Mouse (Mus musculus) cerebellum, adult (tissue): ENCODE data around the gene Rbm17.
"Not testable (repeated sequence)": the region's sequence is repeated elsewhere in the genome, so short reads cannot be mapped to it uniquely, and the experiment has no call there.

ENCODE experiments used
- ATAC-seq: cut with Nextera tagmentation; 2 replicates; pipeline ENCODE4 v1.9.2; 2017; ENCODE audit warnings: mild to moderate bottlenecking, moderate library complexity, mixed read lengths; ENCODE audit not compliant: insufficient number of reproducible peaks, low FRiP score, low TSS enrichment

Rbm17 gene

DNA sequence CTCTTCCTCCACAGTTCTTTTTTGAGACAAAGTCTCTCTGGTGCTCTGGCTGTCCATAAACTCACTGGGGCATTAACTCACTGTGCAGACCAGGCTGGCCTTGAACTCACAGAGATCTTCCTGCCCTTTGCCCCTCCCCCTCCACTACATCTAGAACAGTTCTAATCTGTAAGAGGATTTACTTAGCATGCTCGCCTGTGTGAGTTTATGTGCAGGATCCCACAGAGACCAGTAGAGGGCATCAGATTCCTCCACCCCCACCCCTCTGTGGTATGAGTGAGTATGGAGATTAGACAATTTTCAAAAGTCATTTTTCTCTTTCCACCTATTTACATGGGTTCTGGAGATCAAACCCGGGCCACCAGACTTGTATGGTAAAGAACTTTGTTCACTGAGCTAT is 56.3 kb downstream of the Rbm17 start:
- no peak for ATAC-seq

DNA sequence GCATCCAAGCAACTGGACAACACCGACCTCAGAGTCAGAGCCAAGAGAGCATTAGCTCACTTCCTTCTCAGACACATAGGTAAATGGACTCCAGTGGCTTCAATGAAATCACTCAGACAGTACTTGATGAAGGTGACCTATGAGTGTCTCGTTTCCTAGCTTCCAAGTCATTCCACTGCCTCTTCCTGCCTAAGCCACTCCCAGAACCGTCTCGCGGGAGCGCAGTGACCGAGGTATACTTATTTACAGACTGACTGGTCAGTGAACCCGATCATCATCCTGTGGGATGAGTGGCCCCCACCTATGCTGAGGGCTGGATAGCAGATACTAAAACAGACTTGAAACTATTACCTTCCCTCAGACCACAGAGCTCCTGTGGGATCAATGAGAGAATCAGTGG is 57.9 kb downstream of the Rbm17 start:
- no peak for ATAC-seq

DNA sequence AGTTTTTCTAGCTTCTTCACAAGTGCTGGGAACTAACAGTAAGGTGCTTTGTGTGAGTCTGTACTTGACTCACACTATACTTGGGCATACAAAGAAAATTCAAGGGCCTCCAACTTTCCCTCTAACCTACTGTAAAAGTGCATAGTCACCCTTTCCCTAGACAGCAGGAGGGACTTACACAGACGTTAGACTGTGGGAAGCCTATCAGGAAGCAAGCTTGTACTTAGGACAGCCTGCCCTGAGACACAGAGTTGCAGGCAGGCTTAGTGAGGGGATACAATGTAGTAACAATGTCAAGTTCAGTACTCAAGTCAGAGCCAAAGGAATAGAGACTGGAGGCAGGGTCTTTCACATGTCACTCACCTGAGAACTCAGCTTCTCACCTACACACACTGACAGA is 58.6 kb downstream of the Rbm17 start:
- no peak for ATAC-seq

DNA sequence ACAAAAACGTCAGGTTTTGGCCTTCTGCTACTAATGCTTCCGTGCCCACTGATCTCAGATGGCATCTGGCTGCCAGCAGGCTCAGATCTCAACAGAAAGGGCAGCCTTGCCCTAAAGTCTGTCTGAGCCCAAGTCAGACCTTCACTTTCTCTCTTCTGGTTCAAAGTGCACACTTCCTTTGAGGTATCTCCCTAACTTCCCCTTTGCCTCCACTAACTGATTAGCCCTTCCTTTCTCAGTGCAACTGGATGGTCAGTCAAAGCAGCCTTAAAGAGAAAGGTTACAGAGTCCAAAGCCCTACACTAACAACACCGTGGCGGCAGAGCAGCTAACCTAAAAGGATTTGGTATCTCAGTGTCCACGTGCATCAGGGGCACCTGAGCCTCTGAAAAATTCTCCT is 59.6 kb downstream of the Rbm17 start:
- no peak for ATAC-seq

DNA sequence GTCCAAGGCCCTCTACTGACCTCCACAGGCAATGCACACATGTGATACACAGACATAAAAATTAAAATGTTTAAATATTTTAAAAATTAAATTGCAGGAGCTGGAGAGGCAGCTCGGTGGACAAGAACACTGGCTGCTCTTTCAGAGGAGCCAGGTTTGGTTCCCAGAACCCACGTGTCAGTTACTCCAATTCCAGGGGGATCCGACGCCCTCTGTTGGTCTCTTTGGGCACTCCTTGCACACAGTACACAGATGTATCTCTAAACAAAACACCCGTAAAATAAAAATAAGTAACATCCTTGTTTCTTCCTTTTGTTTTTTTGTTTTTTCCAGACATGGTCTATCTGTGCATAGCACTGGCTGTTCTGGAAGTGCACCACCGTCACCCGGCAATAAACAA is 60.8 kb downstream of the Rbm17 start:
- ATAC-seq = no peak

DNA sequence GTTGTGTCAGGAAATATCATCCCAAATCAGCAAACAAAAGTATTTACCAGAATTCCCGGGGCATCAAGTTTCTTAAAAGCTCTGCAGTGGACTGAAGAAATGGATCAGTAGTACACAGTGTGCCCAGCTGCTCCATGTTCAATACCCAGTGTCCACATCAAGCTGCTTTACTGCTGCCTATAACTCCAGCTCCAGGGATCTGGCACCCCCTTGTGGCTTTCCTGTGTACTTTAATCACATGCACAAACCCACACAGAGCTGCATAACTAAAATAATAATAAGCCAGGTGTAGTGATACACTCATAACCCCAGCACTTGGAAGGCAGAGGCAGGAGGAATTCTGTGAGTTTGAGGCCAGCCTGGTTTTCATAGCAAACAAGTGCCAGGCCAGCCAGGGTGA is 61.3 kb downstream of the Rbm17 start:
- ATAC-seq = peak; percentile 87

DNA sequence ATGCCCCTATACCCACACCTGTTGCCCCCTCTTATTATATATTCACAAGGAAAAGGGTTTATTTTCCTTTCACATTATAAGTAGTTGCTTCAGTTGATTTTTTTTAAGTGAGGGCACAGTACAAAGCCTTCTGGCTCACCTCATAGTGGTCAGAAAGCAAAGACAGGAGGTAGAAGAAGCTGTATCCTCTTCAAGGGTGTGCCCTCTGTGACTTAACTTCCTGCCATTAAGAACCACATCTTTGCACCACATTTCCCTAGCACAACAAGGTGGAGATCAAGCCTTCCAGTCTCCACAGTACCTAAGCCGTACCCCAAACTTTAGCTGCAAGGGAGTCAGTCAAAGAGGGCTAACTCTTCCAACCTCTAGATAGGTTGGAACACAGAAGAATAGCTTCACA is 61.8 kb downstream of the Rbm17 start:
- ATAC-seq = no peak

DNA sequence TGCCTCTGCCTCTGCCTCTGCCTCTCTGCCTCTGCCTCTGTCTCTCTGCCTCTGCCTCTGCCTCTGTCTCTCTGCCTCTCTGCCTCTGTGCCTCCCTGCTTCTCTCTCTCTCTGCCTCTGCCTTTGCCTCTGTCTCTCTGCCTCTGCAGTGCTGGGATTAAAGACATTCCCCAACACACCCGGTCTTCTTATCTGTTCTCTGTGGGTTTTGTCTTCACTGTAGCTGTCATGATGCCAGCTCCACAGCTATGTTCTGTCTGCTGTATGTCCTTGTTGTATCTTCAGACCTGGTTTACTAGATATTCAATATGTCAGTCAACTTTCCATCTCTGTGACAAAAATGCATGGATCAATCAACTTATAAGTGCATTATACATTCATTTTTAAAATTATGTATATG is 62.4 kb downstream of the Rbm17 start:
- not testable (repeated sequence) for ATAC-seq

DNA sequence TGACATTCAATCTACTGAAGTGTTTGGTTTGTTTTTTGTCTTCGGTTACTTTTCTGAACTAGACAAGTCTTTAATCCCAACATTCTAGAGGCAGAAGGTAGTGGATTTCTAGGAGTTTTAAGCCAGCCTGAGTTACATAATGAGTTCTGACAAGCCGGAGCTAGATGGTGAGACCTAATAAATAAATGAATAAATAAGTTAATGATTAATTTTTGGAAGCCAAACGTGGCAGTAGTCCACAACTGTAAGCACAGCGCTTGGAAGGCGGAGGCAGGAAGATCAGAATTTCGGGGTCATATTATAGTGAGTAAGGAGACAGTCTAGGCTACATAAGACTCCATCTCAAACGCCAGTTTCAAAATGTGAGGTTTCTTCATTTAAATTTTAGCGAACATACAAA is 68.0 kb downstream of the Rbm17 start:
- ATAC-seq = no peak
